Mouse (Mus musculus): ENCODE measurements around the gene Fbxo11. TPM values are rescaled to one million over a fixed set of nuclear protein-coding genes. Genes with fewer than 3 reads are reported as not detected.
"Not testable (repeated sequence)": the region's sequence is repeated elsewhere in the genome, so short reads cannot be mapped to it uniquely, and the experiment has no call there.

The Fbxo11 gene
- total RNA-seq, 1 experiment from 2014 or later = 65.5 TPM

- DNase-seq = no peak
These were observed 101.7 kb downstream of the Fbxo11 start for GRCm38 (mm10) chr17:87963081-87964075.

DNA sequence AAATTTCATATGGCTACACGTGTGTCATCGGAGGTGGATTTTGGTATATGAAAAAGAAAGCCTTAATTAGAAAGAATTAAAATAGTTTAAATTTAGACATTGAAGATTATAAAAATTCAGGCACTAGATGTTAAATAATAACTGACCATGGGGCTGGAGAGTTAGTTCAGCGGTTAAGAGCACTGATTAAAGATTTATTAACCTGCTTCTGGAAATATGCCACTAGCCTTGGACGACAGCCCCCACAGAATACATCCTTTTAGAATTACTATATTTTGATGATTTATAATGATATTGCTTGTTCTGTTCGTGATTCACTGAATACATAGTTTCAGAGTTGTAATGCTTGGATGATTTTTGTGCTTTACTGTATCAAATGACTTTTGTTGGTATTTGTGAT, 105.2 kb downstream of the Fbxo11 start:
- not testable (repeated sequence) for DNase-seq

- not testable (repeated sequence) for DNase-seq
These were observed 105.7 kb downstream of the Fbxo11 start for GRCm38 (mm10) chr17:87959406-87959805.

GRCm38 (mm10) chr17:87958283-87958682, 106.8 kb downstream of the Fbxo11 start:
- DNase-seq = no peak

GRCm38 (mm10) chr17:87957096-87957840, 107.8 kb downstream of the Fbxo11 start:
- no peak for DNase-seq

- DNase-seq = not testable (repeated sequence)
These were observed 110.4 kb downstream of the Fbxo11 start for GRCm38 (mm10) chr17:87954618-87955124.

DNA sequence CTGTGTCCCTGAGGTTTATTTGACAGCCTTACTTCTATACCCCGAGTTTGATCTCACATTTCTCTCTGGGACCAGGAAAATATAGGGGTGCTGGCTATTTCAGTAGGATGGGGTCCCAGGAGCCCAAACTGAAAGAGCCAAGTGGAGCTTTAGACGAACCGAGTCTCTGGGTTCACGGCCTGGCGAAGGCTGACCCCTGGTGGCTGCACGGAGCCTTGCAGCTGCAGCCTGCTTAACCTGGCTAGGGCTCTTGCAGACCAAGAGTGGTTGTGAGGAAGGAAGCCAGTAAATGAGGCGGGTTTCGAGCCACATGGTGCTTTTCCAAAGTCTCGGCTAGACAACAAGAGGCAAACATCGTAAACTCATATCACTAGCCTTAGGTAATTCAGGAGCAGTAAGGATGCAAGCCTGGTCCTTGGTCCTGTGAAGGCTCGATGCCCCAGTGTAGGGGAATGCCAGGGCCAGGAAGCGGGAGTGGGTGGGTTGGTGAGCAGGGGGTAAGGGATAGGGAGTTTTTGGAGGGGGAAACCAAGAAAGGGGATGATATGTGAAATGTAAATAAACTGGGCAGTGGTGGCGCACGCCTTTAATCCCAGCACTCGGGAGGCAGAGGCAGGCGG, 116.0 kb downstream of the Fbxo11 start:
- peak; percentile 80 for DNase-seq

Other genes with a start within 250 kb of the Fbxo11 start
- gene Rpl36-ps4, start 144.3 kb downstream of the Fbxo11 start, total RNA-seq (2021) = not detected in 2 replicates
- 20.1 and 21.8 TPM in 2 replicates for gene Msh6, start 90.2 kb downstream of the Fbxo11 start, total RNA-seq (2021)

Data from adrenal gland, postnatal 25 days (tissue).